Mouse (Mus musculus) embryo, embryonic 9.5 days (tissue): Measurements from ENCODE around the gene Eci3.
"Not testable (repeated sequence)": the region's sequence is repeated elsewhere in the genome, so short reads cannot be mapped to it uniquely, and the experiment has no call there.

Experiments
- DNase-seq: peaks from one replicate; pipeline ENCODE4 v3.0.0-alpha.2; 2017; ENCODE audit errors: extremely low spot score

Gene Eci3

DNA sequence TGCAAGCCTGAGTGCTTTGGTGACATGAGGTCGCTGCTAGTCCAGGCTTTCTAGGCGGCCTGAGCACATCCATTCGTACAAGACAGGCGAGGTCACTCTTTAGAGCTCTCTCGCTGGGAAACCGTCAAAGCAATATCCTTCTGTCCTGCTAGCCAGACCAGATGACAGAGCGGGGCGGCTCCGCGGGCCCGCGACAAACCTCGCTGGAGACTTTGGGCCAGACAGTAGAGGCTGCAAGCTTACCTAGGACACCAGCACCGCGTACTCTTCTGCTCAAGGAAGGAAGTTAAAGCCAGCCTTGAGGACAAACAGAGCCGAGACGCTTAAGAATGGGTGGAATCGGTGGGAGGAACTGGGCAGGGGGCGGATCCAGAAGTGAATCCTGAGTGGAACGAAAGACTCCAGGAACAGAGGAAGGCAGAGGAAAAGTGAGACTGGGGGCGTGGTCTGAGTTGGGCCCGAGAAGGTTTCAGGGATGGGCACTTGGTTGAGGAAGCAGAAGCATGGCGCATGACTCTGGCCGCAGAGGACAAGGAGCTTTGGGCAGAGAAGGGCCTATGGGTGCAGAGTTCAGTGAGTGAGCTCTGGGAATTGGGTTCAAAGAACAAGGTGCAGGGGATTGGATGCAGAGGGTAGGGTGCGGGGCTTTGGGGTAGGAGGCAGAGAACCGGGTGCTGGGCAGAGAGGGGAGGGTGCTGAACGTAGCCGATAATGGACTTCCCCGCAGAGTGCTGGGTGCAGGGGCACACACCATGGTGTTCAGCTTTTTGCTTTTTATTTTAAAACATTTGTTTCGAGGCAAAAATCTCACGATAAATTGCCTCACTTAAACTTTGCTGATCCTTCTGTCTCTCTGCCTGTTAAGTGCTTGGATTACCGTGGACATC is at the start of gene Eci3:
TSS of gene Eci3 (minus strand) at position 300 of the 887 bp plus-strand sequence.
- peak; percentile 61 for DNase-seq

DNA sequence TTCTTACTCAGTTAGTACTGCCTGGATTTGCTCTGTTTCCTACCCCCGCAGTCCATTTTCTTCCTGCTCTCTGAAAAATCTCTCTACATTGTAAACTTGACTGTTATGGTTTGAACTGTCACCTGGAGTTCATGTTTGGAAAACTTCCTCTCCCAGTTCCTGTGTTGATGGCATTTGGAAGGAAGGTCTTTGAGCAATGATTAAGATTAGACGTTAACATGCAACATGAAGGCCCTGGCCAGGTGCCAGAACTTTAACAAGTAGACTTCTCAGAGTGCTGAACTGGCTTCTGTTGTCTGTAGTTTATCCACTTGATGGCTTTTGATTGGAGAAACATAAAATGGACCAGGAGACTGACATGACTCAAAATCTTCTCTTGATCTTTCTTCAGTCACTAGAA is 32.3 kb upstream of the Eci3 start:
- no peak for DNase-seq

DNA sequence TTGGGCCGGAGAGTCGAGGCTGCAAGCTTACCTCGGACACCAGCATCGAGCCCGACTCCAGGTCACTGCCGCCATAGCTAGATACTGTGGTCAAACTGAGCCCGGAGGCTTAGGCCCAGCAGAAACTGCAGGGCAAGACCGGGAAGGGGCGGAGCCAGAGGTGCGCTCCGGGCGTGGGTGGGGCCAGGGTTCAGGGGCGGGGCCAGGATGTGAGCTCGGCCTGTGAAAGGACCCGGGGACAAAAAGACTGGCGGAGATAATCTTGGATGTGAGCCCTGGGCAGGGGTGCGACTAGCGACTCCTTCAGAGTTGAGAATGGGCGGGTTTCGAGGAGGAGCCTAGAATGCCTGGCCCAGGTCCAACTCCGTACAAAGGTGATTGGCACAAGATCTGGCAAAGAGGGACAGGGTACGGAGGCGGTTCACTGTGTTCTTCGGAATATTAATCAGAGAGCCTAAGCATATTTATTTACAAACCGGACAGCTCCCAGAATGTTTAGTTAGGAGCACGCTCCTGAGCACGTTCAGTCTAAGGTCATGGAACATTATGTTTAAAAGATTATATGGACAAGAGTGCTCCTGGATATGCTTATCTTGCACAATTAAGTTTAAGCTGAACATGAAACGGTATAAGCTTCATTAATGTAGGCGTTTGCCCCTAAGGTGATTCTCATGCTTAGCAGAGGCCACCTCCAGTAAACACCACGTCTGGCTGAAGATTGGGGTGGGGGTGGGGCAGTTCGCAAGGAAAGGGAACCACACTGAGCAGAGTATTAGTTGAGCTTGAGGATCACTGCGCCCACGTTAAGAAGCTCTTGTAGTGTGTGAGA is 30.6 kb upstream of the Eci3 start:
- DNase-seq, result peak; percentile 98

DNA sequence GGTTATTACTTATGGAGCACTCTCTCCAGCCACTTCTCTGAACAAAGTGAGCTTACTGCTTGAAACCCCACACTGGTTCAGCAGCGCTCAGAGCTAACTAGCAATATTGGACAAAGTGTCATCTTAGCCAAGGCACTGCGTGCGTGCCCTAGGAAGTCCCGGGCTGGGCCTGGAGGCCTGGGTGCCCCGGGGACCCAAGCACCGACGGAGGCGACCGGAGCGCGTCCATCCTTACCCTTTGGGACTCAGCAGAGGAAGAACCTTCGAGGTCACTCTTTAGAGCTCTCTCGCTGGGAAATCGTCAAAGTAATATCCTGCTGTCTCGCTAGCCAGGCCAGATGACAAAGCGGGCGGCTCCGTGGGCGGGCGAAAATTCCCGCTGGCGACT is 30.0 kb upstream of the Eci3 start:
- DNase-seq, result no peak

DNA sequence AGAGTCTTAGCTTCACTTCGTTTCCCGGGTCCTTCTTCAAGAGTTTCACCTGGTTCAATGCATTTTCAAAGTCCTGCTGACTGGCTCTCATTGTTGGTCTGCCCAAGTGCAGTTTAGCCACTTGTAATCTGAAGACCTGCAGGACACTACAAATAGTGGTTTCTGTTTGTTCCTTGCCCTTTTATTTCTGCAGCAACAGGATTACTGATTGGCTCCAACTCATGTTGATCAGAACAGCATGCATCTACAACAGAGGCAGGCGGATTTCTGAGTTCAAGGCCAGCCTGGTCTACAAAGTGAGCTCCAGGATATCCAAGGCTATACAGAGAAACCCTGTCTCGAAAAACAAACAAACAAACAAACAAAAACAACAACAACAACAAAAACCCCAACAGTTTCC is 29.5 kb upstream of the Eci3 start:
- no peak for DNase-seq

DNA sequence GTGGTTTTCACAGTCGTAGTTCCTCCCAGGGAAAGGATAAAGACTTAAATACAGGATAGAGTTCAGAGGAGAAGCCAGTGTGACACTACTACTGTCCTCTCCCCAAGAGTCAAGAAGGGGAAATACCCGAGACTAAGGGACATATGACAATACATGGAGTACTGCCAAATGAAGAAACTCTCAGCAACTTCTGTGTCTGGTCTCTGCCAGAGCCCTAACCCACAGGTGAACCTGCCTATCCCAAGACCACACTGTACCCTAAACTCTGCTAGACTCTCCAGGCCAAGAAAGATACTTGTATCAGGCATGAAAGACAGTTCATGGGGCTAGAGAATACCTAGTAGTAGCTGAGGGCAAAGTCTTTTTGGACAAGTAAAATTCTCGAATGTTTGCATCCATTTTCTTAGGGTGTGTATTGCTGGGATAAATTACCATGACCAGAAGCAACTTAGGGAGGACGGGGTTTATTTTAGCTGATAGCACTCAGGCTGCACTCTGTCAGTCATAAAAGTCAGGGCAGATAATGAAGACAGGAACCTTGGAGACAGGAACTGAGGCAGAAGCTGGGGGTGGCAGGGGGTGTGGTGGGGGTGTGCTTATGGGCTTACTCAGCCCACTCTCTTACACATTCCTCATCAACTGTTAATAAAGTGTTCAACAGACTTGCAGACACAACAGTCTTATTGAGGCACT is 28.1 kb upstream of the Eci3 start:
- DNase-seq, result no peak

DNA sequence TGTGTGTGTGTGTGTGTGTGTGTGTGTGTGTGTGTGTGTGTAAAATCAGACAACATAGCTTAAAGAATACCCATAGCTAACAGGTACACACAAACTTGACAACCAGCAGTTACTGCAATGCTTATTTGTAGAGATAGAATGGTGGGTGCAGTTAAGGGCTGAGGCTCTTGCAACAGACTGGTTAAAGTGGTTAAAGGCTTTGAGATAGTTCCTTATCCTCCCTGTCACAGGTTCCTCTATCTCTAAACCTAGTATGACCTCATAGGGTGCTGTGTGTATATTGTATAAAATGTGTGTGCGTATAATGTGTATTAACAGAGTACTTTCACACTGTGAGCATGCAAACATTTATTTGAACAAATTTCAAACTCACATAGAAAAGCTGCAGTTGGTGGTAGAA is 19.9 kb upstream of the Eci3 start:
- not testable (repeated sequence) for DNase-seq

DNA sequence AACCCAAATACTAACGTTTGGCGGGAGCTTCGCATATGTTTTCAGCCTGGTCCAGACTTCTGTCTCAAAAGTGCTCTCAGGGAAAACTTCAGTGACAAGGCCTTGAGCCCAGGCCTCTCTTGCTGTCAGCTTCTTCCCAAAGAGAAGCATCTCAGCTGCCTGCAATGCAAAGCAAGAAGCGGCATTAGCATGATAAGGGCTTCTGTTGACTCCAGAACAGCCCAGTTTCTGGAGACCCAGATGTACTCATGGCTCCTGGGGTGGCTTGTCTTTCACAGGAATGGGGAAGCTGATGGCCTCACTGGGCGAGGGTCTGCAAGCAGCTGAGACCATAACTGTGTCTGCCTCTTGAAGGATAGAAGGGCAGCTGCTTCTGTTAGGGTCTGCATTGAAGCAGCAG is 15.0 kb upstream of the Eci3 start:
- DNase-seq, result not testable (repeated sequence)

DNA sequence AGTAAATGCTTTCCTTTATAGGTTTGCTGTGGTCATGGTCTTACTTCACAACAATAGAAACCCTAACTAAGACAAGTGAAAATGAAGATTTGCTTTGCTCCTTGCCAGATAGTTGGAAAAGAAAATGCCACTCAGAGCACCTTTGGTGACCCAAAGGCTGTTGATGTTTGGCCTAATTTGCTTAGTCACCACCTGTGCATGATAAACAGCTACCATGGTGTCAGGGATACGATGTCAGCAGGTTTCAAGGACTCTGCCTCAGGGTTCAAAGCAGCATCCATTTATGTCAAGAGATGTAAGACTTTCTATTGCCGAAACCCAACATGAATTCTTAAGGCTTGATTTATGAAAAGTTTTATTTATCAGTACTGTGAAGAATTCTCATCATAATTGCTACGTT is 13.8 kb upstream of the Eci3 start:
- no peak for DNase-seq

DNA sequence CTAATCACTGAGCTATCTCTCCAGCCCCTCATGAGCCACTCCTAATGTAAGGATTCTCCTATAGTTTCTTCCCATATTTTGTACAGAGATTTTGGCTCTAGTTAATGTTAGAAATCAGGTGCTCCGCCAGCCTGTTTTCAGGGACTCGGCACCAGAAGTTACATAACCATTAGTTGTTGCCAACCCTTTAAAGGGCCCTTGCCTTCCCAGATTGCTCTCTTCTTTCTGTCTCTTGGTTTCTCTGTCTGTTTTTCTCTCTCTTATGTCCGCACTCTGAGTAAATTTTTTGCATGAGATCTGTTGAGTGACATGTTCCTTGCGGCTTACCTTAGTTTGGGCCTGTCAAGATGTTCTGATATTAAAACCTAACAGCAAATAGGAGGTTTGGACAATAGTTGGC is 12.5 kb upstream of the Eci3 start:
- DNase-seq, result no peak

DNA sequence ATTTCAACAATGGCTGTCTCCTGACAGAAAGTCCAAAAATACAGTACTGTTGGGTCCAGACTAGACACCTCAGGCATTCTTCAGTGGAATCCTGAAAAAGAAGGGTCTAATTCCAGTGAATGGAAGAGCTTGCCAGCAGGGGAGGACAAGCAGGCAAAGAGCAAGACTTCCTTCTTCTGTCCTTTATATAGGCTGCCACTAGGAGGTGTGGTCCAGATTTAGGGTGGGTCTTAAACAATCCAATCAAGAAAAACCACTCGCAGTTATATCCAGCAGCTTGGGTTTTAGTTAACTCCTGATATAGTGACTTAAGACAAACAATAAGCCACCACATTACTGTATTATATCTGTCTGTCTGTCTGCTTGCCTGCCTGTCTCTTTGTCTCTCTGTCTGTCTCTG is 10.2 kb upstream of the Eci3 start:
- no peak for DNase-seq

DNA sequence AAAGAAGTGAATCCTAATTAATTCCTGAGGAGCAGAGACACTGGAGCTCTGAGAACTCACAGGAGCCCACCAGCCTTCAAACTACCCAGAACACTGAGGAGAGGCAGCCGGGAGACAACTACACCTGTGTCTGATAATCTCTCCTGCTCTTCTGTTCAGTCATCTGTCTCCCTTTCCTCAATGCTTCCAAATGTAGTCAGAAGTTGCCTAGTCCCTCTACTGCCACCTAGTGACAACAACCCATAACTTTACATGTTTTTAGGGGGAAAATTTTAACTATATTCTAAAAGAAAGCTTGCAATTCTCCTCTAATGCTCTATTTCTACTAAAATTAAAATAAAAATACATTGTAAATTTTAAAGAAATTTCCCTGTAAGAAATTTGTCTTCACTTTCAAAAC is 9.5 kb upstream of the Eci3 start:
- DNase-seq, result peak; percentile 27

DNA sequence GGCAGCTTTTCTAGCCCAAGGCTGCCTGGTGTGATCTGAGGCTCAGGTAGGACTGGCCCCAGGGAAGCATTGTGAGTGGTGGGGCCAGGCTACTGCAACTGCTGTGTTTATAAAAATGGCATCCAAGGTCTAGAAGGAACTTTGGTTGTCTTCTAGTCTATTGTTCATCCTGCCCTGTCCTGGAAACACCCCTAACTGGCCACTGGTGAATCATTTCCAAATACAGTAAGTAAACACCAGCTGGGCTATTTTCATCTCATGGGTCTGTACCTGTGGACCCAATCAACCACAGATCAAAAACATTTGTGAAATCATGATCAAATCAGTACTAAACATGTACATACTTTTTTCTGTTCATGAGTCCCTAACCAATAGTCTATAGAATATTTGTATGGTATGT is 8.8 kb upstream of the Eci3 start:
- DNase-seq, result not testable (repeated sequence)

DNA sequence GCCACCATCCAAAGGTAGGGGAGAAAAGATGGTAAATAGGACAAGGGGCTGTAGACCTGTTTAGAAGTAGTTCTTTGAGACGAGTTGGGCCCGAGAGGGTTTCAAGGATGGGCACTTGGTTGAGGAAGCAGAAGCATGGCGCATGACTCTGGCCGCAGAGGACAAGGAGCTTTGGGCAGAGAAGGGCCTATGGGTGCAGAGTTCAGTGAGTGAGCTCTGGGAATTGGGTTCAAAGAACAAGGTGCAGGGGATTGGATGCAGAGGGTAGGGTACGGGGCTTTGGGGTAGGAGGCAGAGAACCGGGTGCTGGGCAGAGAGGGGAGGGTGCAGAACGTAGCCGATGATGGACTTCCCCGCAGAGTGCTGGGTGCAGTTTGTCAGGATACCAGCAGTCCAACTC is 2.0 kb upstream of the Eci3 start:
- not testable (repeated sequence) for DNase-seq

DNA sequence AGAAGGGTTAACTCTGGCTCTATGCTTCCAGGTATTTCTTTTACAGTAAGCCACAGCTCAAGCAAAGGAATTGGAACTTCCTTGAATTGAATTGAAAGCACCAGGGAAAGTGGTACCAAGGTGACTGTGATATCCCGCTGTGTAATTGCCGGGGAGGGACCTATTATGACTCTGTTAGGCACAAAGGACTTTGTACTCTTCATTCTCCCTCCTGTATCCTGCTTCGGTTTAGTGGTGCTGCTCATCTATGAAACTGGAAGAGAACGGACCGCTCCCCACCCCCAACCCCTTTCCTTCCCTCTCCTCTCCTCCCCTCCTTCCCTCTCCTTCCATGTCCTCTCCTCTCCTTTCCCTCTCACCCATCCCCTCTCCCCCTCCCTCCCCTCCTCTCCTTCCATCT is 1.3 kb upstream of the Eci3 start:
- DNase-seq, result no peak

DNA sequence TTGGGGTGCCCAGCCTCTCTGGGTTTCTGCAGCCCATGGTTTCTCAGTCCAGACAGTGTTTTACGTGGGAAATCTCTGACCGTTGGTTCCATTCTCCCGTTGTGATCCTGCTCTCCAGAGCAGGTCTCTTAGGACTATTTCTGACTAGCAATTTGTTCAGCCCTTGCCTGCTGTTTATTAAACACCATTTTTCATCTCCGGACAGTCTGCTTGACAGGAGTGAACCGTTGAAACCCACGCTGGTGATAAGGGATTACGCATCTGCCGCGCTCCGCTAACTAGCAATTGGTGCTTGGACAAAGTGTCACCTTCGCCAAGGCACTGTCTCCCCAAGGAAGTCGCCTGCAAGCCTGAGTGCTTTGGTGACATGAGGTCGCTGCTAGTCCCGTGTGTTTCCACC is 809 bp upstream of the Eci3 start:
- peak; percentile 6 for DNase-seq

DNA sequence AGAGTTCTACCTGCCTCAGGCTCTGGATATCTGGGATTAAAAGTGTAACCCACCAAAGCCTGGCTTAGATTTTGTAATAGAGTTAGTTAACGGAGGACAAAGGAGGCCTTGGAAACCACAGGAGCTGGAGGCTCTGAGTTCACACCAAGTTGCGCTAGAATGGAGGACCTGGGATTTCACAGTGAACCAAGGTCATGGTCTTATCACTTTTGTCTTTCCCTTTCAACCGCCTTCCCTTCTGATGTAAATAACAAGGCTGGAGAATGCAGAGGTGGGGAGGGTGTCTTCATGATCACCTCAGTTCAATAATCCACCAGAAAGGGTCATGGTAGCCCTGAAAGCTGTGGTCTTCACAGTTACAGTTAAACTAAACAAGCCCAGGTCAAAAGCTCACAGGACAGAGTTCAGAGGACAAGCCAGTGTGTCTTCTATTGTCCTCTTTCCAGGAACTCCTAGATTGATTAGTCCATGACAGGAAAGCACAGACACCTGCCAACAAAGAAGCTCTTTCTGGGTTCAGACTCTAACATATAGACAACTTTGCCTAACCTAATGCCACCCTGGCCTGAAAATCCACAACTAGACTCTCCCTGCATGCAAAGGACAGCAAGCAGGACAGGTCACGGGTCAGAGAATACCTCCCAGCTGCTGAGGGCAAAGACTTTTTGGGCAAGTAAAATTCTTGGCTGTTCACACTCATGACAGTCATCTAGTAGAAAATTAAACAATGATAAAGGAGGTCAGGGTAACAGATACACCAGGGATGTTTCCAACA is 2.4 kb downstream of the Eci3 start:
- DNase-seq, result no peak

DNA sequence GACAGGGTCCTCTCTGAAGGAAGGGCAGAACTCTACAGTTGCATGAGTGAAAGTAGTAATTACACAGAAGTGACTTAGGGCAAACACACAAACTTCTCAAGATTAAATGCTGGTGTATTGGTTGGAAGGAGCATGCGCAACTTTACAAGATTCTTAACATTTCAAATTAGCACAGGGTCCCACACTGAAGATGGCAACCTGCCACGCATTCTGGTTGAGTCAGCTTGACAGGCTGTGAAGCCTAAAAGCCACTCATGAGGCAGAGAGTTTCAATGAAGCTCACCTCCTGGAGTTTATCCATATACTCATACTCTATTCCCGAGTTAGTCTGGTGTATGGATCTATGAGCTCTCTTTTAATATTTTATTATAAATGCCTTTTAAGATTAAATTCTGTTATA is 5.5 kb downstream of the Eci3 start:
- not testable (repeated sequence) for DNase-seq

DNA sequence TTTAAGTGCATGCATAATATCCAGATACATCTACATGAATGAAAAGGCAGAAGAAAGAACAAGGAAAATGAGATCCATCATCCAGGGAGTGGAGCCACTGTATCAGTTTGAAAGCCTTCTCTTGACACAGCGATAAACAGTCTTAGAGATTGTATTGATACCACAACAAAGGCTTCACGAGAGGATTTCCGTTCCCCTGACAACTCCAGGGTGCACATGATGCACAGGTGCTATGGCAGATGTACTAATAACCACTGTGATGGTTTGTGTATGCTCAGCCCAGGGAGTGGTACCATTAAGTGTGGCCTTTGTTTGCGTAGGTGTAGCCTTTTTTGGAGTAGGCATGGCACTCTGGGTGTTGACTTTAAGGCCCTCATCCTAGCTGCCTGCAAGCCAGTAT is 6.7 kb downstream of the Eci3 start:
- no peak for DNase-seq

DNA sequence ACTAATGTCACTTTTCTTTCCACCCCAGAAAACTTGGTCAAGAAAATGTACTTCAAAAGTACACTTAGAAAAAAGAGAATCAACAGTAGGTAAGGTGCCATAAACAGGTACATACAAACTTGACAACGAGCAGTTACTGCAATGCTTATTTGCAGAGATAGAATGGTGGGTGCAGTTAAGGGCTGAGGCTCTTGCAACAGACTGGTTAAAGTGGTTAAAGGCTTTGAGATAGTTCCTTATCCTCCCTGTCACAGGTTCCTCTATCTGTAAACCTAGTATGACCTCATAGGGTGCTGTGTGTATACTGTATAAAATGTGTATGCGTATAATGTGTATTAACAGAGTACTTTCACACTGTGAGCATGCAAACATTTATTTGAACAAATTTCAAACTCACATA is 12.2 kb downstream of the Eci3 start:
- not testable (repeated sequence) for DNase-seq

DNA sequence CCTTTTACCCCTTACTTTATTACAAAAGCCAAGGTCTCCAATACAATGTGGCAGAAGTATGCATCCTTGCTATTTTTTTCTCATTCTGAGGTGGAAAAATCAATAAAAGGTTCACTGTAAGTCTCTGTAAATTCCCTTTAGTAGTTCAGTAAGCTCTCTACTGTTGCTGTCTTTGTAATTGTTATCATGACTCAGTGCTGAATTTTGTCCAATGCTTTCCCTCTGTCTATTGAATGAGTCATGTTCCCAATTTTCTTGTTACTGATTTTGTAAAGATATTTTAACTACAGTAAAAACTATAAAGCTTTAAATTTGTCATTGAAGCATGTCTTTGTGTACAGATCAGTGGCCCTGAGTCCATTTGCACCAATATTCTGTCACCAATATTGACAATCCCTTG is 21.2 kb downstream of the Eci3 start:
- no peak for DNase-seq
